Mouse (Mus musculus): ENCODE data around the gene Gsdmc4. TPM values are rescaled to one million over a fixed set of nuclear protein-coding genes. Genes with fewer than 3 reads are reported as not detected.

The Gsdmc4 gene
- polyA plus RNA-seq (2012; rRNA removed) = 0.04 and 0.05 TPM in 2 replicates

GRCm38 (mm10) chr15:63912197-63912596 lies at the start of gene Gsdmc4:
Gene Gsdmc4 (minus strand): TSS chr15:63912297.

DNA sequence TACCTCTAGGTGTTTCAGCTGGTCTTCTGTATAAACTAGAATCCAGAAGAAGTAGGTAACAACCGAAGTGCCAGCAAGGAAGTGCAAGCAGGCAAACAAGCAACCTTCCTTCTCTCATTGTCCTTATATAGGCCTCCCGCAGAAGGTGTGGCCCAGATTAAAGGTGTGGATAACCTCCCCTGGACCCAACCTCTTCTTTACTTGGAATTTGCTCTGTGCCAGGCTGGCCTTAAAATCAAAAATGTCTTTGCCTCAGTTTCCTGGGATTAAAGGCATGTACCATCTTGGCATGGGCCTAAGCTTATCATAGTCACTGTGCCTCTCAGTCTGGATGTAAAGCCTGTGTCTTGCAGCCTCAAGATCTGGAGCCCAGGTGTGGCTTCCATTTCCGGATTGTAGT lies 33.6 kb downstream of the Gsdmc4 start, which contains the start of gene Gsdmc3:
Gene Gsdmc3 (minus strand): TSS at position 101 of the 400 bp plus-strand sequence.

Other genes starting within 250 kb of the Gsdmc4 start
- not detected in 2 replicates for gene Gsdmc2, start 67.1 kb downstream of the Gsdmc4 start, polyA plus RNA-seq (2012; rRNA removed)
- not detected in 2 replicates for gene Gsdmc3, start 33.7 kb downstream of the Gsdmc4 start, polyA plus RNA-seq (2012; rRNA removed)
- 95.3 and 107 TPM in 2 replicates for gene Fam49b, start 148.2 kb upstream of the Gsdmc4 start, polyA plus RNA-seq (2012; rRNA removed)